Mouse (Mus musculus): ENCODE results near the gene Fam221a. TPM values are rescaled to one million over a fixed set of nuclear protein-coding genes. Genes with fewer than 3 reads are reported as not detected.
"Not testable (repeated sequence)": the region's sequence is repeated elsewhere in the genome, so short reads cannot be mapped to it uniquely, and the experiment has no call there.

Fam221a gene
- polyA plus RNA-seq, 1 experiment = 1.7 TPM

DNA sequence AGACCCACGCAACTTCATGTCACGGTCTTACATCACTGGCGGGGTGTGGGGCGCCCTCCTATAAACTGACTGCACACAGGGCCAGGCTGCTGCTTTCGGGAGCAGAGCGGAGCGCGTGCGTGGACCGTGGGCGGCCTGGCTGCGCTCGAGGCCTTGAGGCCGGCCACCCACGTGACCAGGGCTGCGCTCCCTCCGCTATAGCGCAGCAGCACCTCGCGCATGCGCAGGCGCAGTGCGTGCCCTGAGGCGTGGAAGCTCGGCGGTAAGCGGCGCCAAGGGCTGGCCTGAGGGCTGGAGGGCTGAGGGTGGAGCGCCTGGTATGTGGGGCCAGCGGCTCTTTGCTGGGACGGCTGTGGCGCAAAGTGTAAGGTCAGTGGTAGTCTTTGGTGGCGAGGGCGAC lies 27.8 kb downstream of the Fam221a start, which contains the start of gene Stk31:
Gene Stk31, plus strand, starts transcription at position 289 of the 400 bp plus-strand sequence.
- peak; percentile 11 to 12 for DNase-seq
- Histone ChIP-seq H3K27ac (ENCODE audit: insufficient read depth, low read length) (no peak within 1 kb of the TSS), H3K4me1 (ENCODE audit: control insufficient read depth, insufficient read depth, low read length) (no peaks in the 10 kb centered on the region), H3K4me3 (replicated peaks; ENCODE audit: insufficient read depth, low read depth, low read length) (no peak within 1 kb of the TSS), H3K27me3 (ENCODE audit: control insufficient read depth, insufficient read depth, low read length) (no peaks in the 10 kb centered on the region; the same call in 1 of the 2 replicates)
- TF ChIP-seq POLR2A (IDR thresholded peaks at IDR 0.05; ENCODE audit: borderline replicate concordance, insufficient read depth, low read length) (no peak), CTCF (IDR thresholded peaks at IDR 0.05; ENCODE audit: borderline replicate concordance, insufficient read depth, low read depth, low read length) (no peak)
- WGBS = 92% methylated on average over 34 of the region's 34 CpGs

DNA sequence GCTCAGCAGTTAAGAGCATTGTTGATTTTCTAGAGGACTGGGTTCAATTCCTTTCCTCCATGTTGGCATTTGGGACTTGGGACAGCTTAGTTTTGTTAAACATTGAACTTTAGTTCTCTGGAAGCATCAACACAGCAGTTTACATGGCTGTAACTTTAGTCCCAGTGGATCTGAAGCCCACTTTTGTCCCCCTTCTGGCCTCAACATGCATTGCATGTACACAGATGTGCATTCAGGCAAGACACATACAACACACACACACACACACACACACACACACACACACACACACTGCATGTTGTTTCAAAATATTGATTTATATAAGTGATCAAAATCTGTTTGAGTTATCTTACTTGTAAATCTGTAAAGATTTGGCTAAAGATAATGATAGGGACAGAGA lies 29.9 kb downstream of the Fam221a start:
- Histone ChIP-seq H3K4me3 (replicated peaks; ENCODE audit: insufficient read depth, low read depth, low read length) (no peak overlapping the region), H3K27ac (ENCODE audit: insufficient read depth, low read length) (no peak overlapping the region), H3K27me3 (ENCODE audit: control insufficient read depth, insufficient read depth, low read length) (no peaks in the 10 kb centered on the region; the same call in 1 of the 2 replicates), H3K4me1 (ENCODE audit: control insufficient read depth, insufficient read depth, low read length) (no peaks in the 10 kb centered on the region)
- no peak for DNase-seq
- TF ChIP-seq CTCF (IDR thresholded peaks at IDR 0.05; ENCODE audit: borderline replicate concordance, insufficient read depth, low read depth, low read length) (no peak), POLR2A (IDR thresholded peaks at IDR 0.05; ENCODE audit: borderline replicate concordance, insufficient read depth, low read length) (no peak)

DNA sequence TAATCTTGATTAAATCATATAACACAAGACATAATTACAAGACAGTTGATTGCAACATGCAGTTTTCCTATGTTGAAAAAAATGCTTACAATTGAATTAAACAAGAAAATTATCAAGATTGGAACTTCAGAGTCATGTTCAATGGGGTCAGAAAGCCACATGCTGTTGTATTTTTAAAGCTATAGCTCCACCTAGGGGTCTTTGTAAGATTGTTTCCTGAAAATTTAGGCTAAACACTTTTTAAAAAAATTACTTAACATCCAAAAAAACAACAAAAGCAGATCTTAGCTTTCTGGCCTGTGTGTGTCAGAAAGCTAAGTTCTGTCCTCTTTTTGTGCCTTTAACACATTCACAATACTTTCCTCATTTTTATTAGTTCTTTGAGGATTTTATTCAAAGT lies 30.8 kb downstream of the Fam221a start:
- Histone ChIP-seq H3K27me3 (ENCODE audit: control insufficient read depth, insufficient read depth, low read length) (no peaks in the 10 kb centered on the region; the same call in 1 of the 2 replicates), H3K27ac (ENCODE audit: insufficient read depth, low read length) (no peak overlapping the region), H3K4me3 (replicated peaks; ENCODE audit: insufficient read depth, low read depth, low read length) (no peak overlapping the region), H3K4me1 (ENCODE audit: control insufficient read depth, insufficient read depth, low read length) (no peaks in the 10 kb centered on the region)
- DNase-seq = peak in 1 of 2 experiments; percentile 5
- TF ChIP-seq POLR2A (IDR thresholded peaks at IDR 0.05; ENCODE audit: borderline replicate concordance, insufficient read depth, low read length) (no peak), CTCF (IDR thresholded peaks at IDR 0.05; ENCODE audit: borderline replicate concordance, insufficient read depth, low read depth, low read length) (peak; percentile 33; the same call in 1 of the 2 replicates)

DNA sequence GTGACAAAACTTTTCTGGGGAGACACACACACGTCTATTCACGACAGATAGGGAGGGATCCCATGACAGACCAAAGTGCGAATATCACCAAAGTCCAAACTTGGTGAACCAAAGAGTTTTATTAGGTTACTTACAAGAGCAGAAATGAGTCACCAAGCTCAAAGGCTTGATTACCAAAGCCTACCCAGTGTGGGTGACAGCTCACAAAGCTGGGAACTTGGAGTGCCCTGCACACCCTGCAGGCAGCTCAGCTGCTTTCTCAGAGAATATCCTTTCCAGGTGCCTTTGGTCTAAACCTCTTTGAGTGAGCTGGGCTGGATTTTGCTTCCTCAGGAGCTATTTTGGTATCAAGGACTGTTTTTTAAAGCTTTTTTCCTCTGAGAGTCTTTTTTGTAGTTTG lies 43.3 kb downstream of the Fam221a start:
- TF ChIP-seq CTCF (IDR thresholded peaks at IDR 0.05; ENCODE audit: borderline replicate concordance, insufficient read depth, low read depth, low read length) (no peak), POLR2A (IDR thresholded peaks at IDR 0.05; ENCODE audit: borderline replicate concordance, insufficient read depth, low read length) (no peak)
- no peaks in the 10 kb centered on the region for H3K27me3 ChIP-seq (ENCODE audit: control insufficient read depth, insufficient read depth, low read length)
- no peak overlapping the region for H3K27ac ChIP-seq (ENCODE audit: insufficient read depth, low read length)
- DNase-seq = no peak
- 81% methylated on average over 3 of the region's 3 CpGs for WGBS
- H3K4me3 ChIP-seq (replicated peaks; ENCODE audit: insufficient read depth, low read depth, low read length) = no peak overlapping the region
- no peaks in the 10 kb centered on the region for H3K4me1 ChIP-seq (ENCODE audit: control insufficient read depth, insufficient read depth, low read length)

DNA sequence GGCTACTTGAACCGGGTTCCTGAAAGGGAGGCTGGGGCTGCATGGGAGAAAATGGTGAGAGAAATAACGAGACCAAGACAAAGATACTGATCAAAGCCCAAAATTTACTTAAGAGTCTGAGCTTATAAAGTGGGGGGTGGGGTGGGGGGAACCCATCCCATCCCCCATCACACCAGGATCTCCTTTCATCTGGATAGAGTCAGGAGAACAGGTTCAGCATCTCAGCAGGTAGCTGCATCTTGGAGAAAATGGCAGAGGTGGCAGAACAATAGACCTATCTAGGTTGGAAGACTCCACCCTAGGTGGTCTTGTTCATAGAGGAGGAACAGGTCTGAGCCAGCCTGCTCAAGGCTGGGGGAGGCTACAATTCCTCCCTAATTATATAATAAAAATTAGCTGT lies 45.4 kb downstream of the Fam221a start:
- H3K27me3 ChIP-seq (ENCODE audit: control insufficient read depth, insufficient read depth, low read length); H3K4me3 ChIP-seq (replicated peaks; ENCODE audit: insufficient read depth, low read depth, low read length); H3K4me1 ChIP-seq (ENCODE audit: control insufficient read depth, insufficient read depth, low read length); DNase-seq; H3K27ac ChIP-seq (ENCODE audit: insufficient read depth, low read length): not testable (repeated sequence)
- 60% methylated on average over 2 of the region's 2 CpGs for WGBS

DNA sequence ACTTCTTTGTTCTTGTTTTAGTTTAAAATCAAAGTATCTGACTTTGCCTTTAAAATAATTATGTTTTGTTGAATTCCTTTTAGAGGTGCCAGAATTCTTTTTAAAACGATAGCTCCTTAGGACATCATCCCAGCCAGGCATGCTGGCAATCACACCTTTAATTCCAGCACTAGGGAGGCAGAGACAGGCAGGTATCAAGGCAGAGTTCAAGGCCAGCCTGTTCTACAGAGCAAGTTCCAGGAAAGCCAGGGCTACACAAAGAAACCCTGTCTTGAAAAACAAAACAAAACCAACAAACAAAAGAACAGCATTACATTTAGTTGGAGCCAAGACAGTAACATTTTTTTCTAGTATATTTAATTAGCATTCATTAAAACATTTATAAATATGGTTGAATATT lies 48.4 kb downstream of the Fam221a start:
- no peak for DNase-seq
- no peak for TF ChIP-seq POLR2A (IDR thresholded peaks at IDR 0.05; ENCODE audit: borderline replicate concordance, insufficient read depth, low read length)
- TF ChIP-seq CTCF (IDR thresholded peaks at IDR 0.05; ENCODE audit: borderline replicate concordance, insufficient read depth, low read depth, low read length) = no peak
- 60% methylated on average over 1 of the region's 1 CpGs for WGBS
- no peak overlapping the region for H3K27ac ChIP-seq (ENCODE audit: insufficient read depth, low read length)
- no peak overlapping the region for H3K4me3 ChIP-seq (replicated peaks; ENCODE audit: insufficient read depth, low read depth, low read length)
- no peaks in the 10 kb centered on the region for H3K27me3 ChIP-seq (ENCODE audit: control insufficient read depth, insufficient read depth, low read length)
- H3K4me1 ChIP-seq (ENCODE audit: control insufficient read depth, insufficient read depth, low read length) = no peaks in the 10 kb centered on the region

DNA sequence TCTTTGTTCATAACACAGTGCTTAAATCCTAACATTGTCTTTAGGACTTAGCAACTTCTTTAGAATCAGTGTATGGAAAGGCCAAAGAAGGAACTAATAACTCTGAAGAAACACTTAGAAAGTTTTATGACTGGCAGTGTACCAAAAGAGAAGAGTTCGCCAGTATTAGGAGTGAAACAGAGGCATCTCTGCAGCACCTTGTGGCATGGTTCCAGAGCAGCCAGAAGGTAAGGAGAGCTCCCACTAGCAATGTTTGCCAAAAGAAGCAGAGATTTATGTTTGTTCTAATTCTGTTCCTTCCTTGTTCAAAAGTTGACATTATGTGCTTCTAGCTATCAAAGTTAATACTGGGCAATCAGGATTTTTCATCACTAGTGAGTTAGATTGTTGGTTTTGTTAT lies 69.8 kb downstream of the Fam221a start:
- Histone ChIP-seq H3K4me3 (replicated peaks; ENCODE audit: insufficient read depth, low read depth, low read length) (no peak overlapping the region), H3K27ac (ENCODE audit: insufficient read depth, low read length) (no peak overlapping the region), H3K27me3 (ENCODE audit: control insufficient read depth, insufficient read depth, low read length) (no peaks in the 10 kb centered on the region), H3K4me1 (ENCODE audit: control insufficient read depth, insufficient read depth, low read length) (no peaks in the 10 kb centered on the region)
- peak in 1 of 2 experiments; percentile 2 for DNase-seq
- WGBS = 17% methylated on average over 1 of the region's 1 CpGs
- TF ChIP-seq POLR2A (IDR thresholded peaks at IDR 0.05; ENCODE audit: borderline replicate concordance, insufficient read depth, low read length) (no peak), CTCF (IDR thresholded peaks at IDR 0.05; ENCODE audit: borderline replicate concordance, insufficient read depth, low read depth, low read length) (no peak)

Other genes with a start within 250 kb of the Fam221a start
- 0.08 and 0.10 TPM in 2 replicates for gene Igf2bp3, start 152.8 kb upstream of the Fam221a start, polyA plus RNA-seq (2012; rRNA removed)
- gene Tra2a, start 103.7 kb upstream of the Fam221a start, polyA plus RNA-seq (2012; rRNA removed) = 94.9 and 97.6 TPM in 2 replicates
- 10.3 and 11.2 TPM in 2 replicates for gene Ccdc126, start 48.5 kb upstream of the Fam221a start, polyA plus RNA-seq (2012; rRNA removed)
- 0.03 and 0.08 TPM in 2 replicates for gene Stk31, start 27.9 kb downstream of the Fam221a start, polyA plus RNA-seq (2012; rRNA removed)

Data from cerebellum, adult 2 months (tissue).